In the genomic region with DNA sequence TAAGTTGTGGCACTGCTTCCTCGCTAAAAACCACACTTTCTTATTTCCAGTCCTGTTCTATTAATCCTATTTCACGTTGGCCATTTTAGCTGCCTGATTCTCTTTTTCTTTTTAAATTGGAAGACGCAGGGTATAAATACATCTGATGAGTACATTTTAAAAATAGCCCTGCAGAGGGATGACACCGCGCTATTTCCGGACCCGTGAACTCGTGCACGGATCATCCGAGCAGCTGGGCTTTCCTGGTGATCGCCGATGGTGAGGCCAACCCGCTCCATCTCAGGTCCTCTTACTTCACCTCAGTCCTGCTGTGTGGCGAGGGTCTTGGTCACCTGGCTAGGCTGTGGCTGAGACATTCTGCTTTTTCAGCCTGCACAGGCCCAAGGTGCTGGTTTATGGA, we compare ENCODE assay signal across 17 mouse cellular contexts.
A peak's percentile ranks its signal among the peaks of the same experiment; 100 is the strongest.
DNase-seq lines count a peak whose midpoint lies in the region; TF ChIP-seq lines count a peak whose summit lies in the region.
"Had no signal": no experiment of that assay in that cellular context is flagged by ENCODE, and none has a peak within 500 bp of the region (broad histone marks: within the 10 kb centered on the region; RNA-seq: fewer than 3 reads in every experiment).

No protein-coding gene starts in this region.

- no peak overlapping the region for H3K4me3 ChIP-seq in left cerebral cortex, adult 2 months
- H3K4me3 ChIP-seq: embryonic facial prominence, embryonic 15.5 days; erythroblast, embryonic 14.5 days; forebrain, embryonic 10.5 days; heart, embryonic 15.5 days; hindbrain, embryonic 12.5 days had no signal

- TF ChIP-seq CTCF in left cerebral cortex, adult 2 months (IDR thresholded peaks at IDR 0.05): no peak

- peak; percentile 13 to 26 for DNase-seq in heart, adult 18-20 months
- DNase-seq in heart, postnatal 14 days: no peak
- peak; percentile 15 to 22 for DNase-seq in left cerebral cortex, adult 9 months (ENCODE audit: low spot score in 2 of 2)
- DNase-seq in left cerebral cortex, adult 2 months (ENCODE audit: extremely low spot score in 1 of 2, low spot score in 2 of 2): no peak
- peak; percentile 47 for DNase-seq in brain, adult 2 months (ENCODE audit: low read depth, low spot score)
- peak; percentile 28 for DNase-seq in skeletal muscle tissue, adult 2 months (ENCODE audit: low read depth, low spot score)
- DNase-seq: adrenal gland, adult 2 months; adrenal gland, postnatal 36 days; cerebellum, adult 11 months; cerebellum, adult 8-10 months; cerebellum, postnatal 14 days; embryo, embryonic 11 days had no signal

- no peak overlapping the region for H3K27ac ChIP-seq in left cerebral cortex, adult 2 months
- H3K27ac ChIP-seq: embryonic facial prominence, embryonic 15.5 days; forebrain, embryonic 10.5 days; heart, embryonic 15.5 days; hindbrain, embryonic 12.5 days had no signal

- intact Hi-C loops in heart, postnatal 14 days (cut with DNase I): no loop called here
- intact Hi-C loops in left cerebral cortex, adult 2 months (cut with DNase I): no loop called here

Comparison
In these comparisons a context has a peak if more than half of its experiments do, and no peak if none do; other contexts are left out.
1. DNase-seq: peak in heart, adult 18-20 months (2 of 2), left cerebral cortex, adult 9 months (2 of 2), brain, adult 2 months (single experiment) and skeletal muscle tissue, adult 2 months (single experiment); none in heart, postnatal 14 days (0 of 2) and left cerebral cortex, adult 2 months (0 of 2).